Mouse (Mus musculus): ENCODE results near the gene Gsg1l. TPM values are rescaled to one million over a fixed set of nuclear protein-coding genes. Genes with fewer than 3 reads are reported as not detected.

Gsg1l gene
- polyA plus RNA-seq, 1 experiment: not detected

- Histone ChIP-seq H3K9ac (ENCODE audit: low read depth, poor library complexity, severe bottlenecking) (no peak overlapping the region), H3K27me3 (ENCODE audit: control insufficient read depth, insufficient read depth, low read length, poor library complexity, severe bottlenecking) (no peaks in the 10 kb centered on the region), H3K4me1 (ENCODE audit: control insufficient read depth, insufficient read depth, low read length) (no peaks in the 10 kb centered on the region), H3K36me3 (ENCODE audit: control insufficient read depth, insufficient read depth, low read length, poor library complexity, severe bottlenecking) (no peaks in the 10 kb centered on the region; the same call in 1 of the 2 replicates), H3K27ac (ENCODE audit: insufficient read depth, low read length) (no peak overlapping the region), H3K9me3 (replicated peaks; ENCODE audit: control insufficient read depth, insufficient read depth, low read length, poor library complexity, severe bottlenecking) (no peaks in the 10 kb centered on the region), H3K4me3 (ENCODE audit: low read depth, low read length) (no peak overlapping the region)
- no peak for TF ChIP-seq POLR2A (IDR thresholded peaks at IDR 0.05; ENCODE audit: insufficient read depth, low read length)
- TF ChIP-seq EP300 (IDR thresholded peaks at IDR 0.05; ENCODE audit: insufficient read depth, low read depth, low read length): no peak
- TF ChIP-seq CTCF (IDR thresholded peaks at IDR 0.05; ENCODE audit: low read depth, low read length): no peak
These were observed 14.4 kb upstream of the Gsg1l start for GRCm38 (mm10) chr7:126096596-126096995.

- no peak overlapping the region for H3K27ac ChIP-seq (ENCODE audit: insufficient read depth, low read length)
- no peak for TF ChIP-seq CTCF (IDR thresholded peaks at IDR 0.05; ENCODE audit: low read depth, low read length)
- H3K4me1 ChIP-seq (ENCODE audit: control insufficient read depth, insufficient read depth, low read length): no peaks in the 10 kb centered on the region
- H3K36me3 ChIP-seq (ENCODE audit: control insufficient read depth, insufficient read depth, low read length, poor library complexity, severe bottlenecking): no peaks in the 10 kb centered on the region
- no peak overlapping the region for H3K4me3 ChIP-seq (ENCODE audit: low read depth, low read length)
- no peaks in the 10 kb centered on the region for H3K9me3 ChIP-seq (replicated peaks; ENCODE audit: control insufficient read depth, insufficient read depth, low read length, poor library complexity, severe bottlenecking)
- H3K27me3 ChIP-seq (ENCODE audit: control insufficient read depth, insufficient read depth, low read length, poor library complexity, severe bottlenecking): no peaks in the 10 kb centered on the region
- no peak overlapping the region for H3K9ac ChIP-seq (ENCODE audit: low read depth, poor library complexity, severe bottlenecking)
These were observed 12.5 kb upstream of the Gsg1l start for GRCm38 (mm10) chr7:126094738-126095137.

- no peaks in the 10 kb centered on the region for H3K36me3 ChIP-seq (ENCODE audit: control insufficient read depth, insufficient read depth, low read length, poor library complexity, severe bottlenecking)
- no peaks in the 10 kb centered on the region for H3K4me1 ChIP-seq (ENCODE audit: control insufficient read depth, insufficient read depth, low read length)
- H3K9ac ChIP-seq (ENCODE audit: low read depth, poor library complexity, severe bottlenecking): no peak overlapping the region
- no peaks in the 10 kb centered on the region for H3K9me3 ChIP-seq (replicated peaks; ENCODE audit: control insufficient read depth, insufficient read depth, low read length, poor library complexity, severe bottlenecking)
- TF ChIP-seq POLR2A (IDR thresholded peaks at IDR 0.05; ENCODE audit: insufficient read depth, low read length) (no peak), CTCF (IDR thresholded peaks at IDR 0.05; ENCODE audit: low read depth, low read length) (no peak), EP300 (IDR thresholded peaks at IDR 0.05; ENCODE audit: insufficient read depth, low read depth, low read length) (no peak)
- no peak overlapping the region for H3K27ac ChIP-seq (ENCODE audit: insufficient read depth, low read length)
- H3K4me3 ChIP-seq (ENCODE audit: low read depth, low read length): no peak overlapping the region
- no peaks in the 10 kb centered on the region for H3K27me3 ChIP-seq (ENCODE audit: control insufficient read depth, insufficient read depth, low read length, poor library complexity, severe bottlenecking)
These were observed 11.0 kb upstream of the Gsg1l start for GRCm38 (mm10) chr7:126093162-126093561.

GRCm38 (mm10) chr7:126089782-126090181 lies 7.6 kb upstream of the Gsg1l start:
- H3K9ac ChIP-seq (ENCODE audit: low read depth, poor library complexity, severe bottlenecking): no peak overlapping the region
- no peaks in the 10 kb centered on the region for H3K36me3 ChIP-seq (ENCODE audit: control insufficient read depth, insufficient read depth, low read length, poor library complexity, severe bottlenecking)
- H3K4me1 ChIP-seq (ENCODE audit: control insufficient read depth, insufficient read depth, low read length): no peaks in the 10 kb centered on the region
- no peak overlapping the region for H3K4me3 ChIP-seq (ENCODE audit: low read depth, low read length)
- no peaks in the 10 kb centered on the region for H3K9me3 ChIP-seq (replicated peaks; ENCODE audit: control insufficient read depth, insufficient read depth, low read length, poor library complexity, severe bottlenecking)
- TF ChIP-seq EP300 (IDR thresholded peaks at IDR 0.05; ENCODE audit: insufficient read depth, low read depth, low read length): no peak
- peak; percentile 90 for TF ChIP-seq CTCF (IDR thresholded peaks at IDR 0.05; ENCODE audit: low read depth, low read length)
- H3K27ac ChIP-seq (ENCODE audit: insufficient read depth, low read length): no peak overlapping the region
- H3K27me3 ChIP-seq (ENCODE audit: control insufficient read depth, insufficient read depth, low read length, poor library complexity, severe bottlenecking): no peaks in the 10 kb centered on the region

- no peak overlapping the region for H3K27ac ChIP-seq (ENCODE audit: insufficient read depth, low read length)
These were observed 5.9 kb upstream of the Gsg1l start for GRCm38 (mm10) chr7:126088155-126088554.

GRCm38 (mm10) chr7:126087602-126088001 lies 5.4 kb upstream of the Gsg1l start:
- no peaks in the 10 kb centered on the region for H3K4me1 ChIP-seq (ENCODE audit: control insufficient read depth, insufficient read depth, low read length)
- TF ChIP-seq CTCF (IDR thresholded peaks at IDR 0.05; ENCODE audit: low read depth, low read length): no peak
- no peak for TF ChIP-seq EP300 (IDR thresholded peaks at IDR 0.05; ENCODE audit: insufficient read depth, low read depth, low read length)
- no peak for TF ChIP-seq POLR2A (IDR thresholded peaks at IDR 0.05; ENCODE audit: insufficient read depth, low read length)
- no peak overlapping the region for H3K27ac ChIP-seq (ENCODE audit: insufficient read depth, low read length)
- no peak overlapping the region for H3K4me3 ChIP-seq (ENCODE audit: low read depth, low read length)
- peaks cover 4% of the 10 kb centered on the region; the same call in 1 of the 2 replicates for H3K27me3 ChIP-seq (ENCODE audit: control insufficient read depth, insufficient read depth, low read length, poor library complexity, severe bottlenecking)
- no peaks in the 10 kb centered on the region for H3K9me3 ChIP-seq (replicated peaks; ENCODE audit: control insufficient read depth, insufficient read depth, low read length, poor library complexity, severe bottlenecking)
- no peaks in the 10 kb centered on the region for H3K36me3 ChIP-seq (ENCODE audit: control insufficient read depth, insufficient read depth, low read length, poor library complexity, severe bottlenecking)
- no peak overlapping the region for H3K9ac ChIP-seq (ENCODE audit: low read depth, poor library complexity, severe bottlenecking)

More at GRCm38 (mm10) chr7:126088155-126088554, 5.9 kb upstream of the Gsg1l start:
- Histone ChIP-seq H3K9ac (ENCODE audit: low read depth, poor library complexity, severe bottlenecking) (no peak overlapping the region), H3K9me3 (replicated peaks; ENCODE audit: control insufficient read depth, insufficient read depth, low read length, poor library complexity, severe bottlenecking) (no peaks in the 10 kb centered on the region), H3K27me3 (ENCODE audit: control insufficient read depth, insufficient read depth, low read length, poor library complexity, severe bottlenecking) (0 out of 2 replicates have a peak, but pooled peaks cover under 1% of the 10 kb centered on the region), H3K4me3 (ENCODE audit: low read depth, low read length) (no peak overlapping the region), H3K36me3 (ENCODE audit: control insufficient read depth, insufficient read depth, low read length, poor library complexity, severe bottlenecking) (no peaks in the 10 kb centered on the region), H3K4me1 (ENCODE audit: control insufficient read depth, insufficient read depth, low read length) (no peaks in the 10 kb centered on the region)
- no peak for TF ChIP-seq CTCF (IDR thresholded peaks at IDR 0.05; ENCODE audit: low read depth, low read length)
- TF ChIP-seq POLR2A (IDR thresholded peaks at IDR 0.05; ENCODE audit: insufficient read depth, low read length): no peak
- TF ChIP-seq EP300 (IDR thresholded peaks at IDR 0.05; ENCODE audit: insufficient read depth, low read depth, low read length): no peak

All from ES-Bruce4 (cell line).